Mouse (Mus musculus) myocyte (in vitro differentiated cells): Measurements from ENCODE around the gene Siah1a.

ENCODE experiments used
- CEBPB ChIP-seq: IDR thresholded peaks from 2 replicates; pipeline ENCODE4 v1.6.1; 2011; ENCODE audit warnings: mild to moderate bottlenecking, moderate library complexity; ENCODE audit not compliant: poor library complexity, insufficient read depth, severe bottlenecking
- MYOG ChIP-seq, 3 experiments: IDR thresholded peaks; one replicate each; pipeline ENCODE4 v1.6.1; 2011; ENCODE audit warnings: control low read depth in 2 of 3, low read depth in 2 of 3, mild to moderate bottlenecking in 2 of 3; ENCODE audit not compliant: insufficient read length in 2 of 3, control insufficient read depth in 1 of 3, insufficient read depth in 1 of 3
- POLR2A ChIP-seq: IDR thresholded peaks from one replicate; pipeline ENCODE4 v1.6.1; 2011; ENCODE audit warnings: low read depth, mild to moderate bottlenecking, control low read depth, moderate library complexity; ENCODE audit not compliant: insufficient read length

GRCm38 (mm10) chr8:86744313-86745220 is 1.2 kb downstream of the Siah1a start:
- no peak for TF ChIP-seq CEBPB
- TF ChIP-seq POLR2A, result no peak
- TF ChIP-seq MYOG (IDR thresholded peaks at IDR 0.05; ENCODE audit: control insufficient read depth in 1 of 3, insufficient read depth in 1 of 3, insufficient read length in 2 of 3, low read depth in 2 of 3), result no peak
